Mouse (Mus musculus): ENCODE measurements around the gene Srr.

Gene Srr

GRCm38 (mm10) chr11:74925577-74926387, at the start of gene Srr, which contains the start of gene Smg6:
Srr (minus strand) TSS chr11:74925948.
Smg6 (plus strand) TSS chr11:74925823.
- peak; percentile 99 for DNase-seq (ENCODE audit: low read depth, low spot score)

GRCm38 (mm10) chr11:74974615-74975014, 48.9 kb upstream of the Srr start:
- DNase-seq (ENCODE audit: low read depth, low spot score): no peak

- DNase-seq (ENCODE audit: low read depth, low spot score): no peak
Measured at GRCm38 (mm10) chr11:74973290-74974157, 47.8 kb upstream of the Srr start.

GRCm38 (mm10) chr11:74965516-74965915, 39.8 kb upstream of the Srr start:
- DNase-seq (ENCODE audit: low read depth, low spot score): peak; percentile 14

GRCm38 (mm10) chr11:74962846-74963407, 37.2 kb upstream of the Srr start:
- peak; percentile 61 for DNase-seq (ENCODE audit: low read depth, low spot score)

GRCm38 (mm10) chr11:74961953-74962352, 36.2 kb upstream of the Srr start:
- no peak for DNase-seq (ENCODE audit: low read depth, low spot score)

- no peak for DNase-seq (ENCODE audit: low read depth, low spot score)
Measured at GRCm38 (mm10) chr11:74960031-74960551, 34.3 kb upstream of the Srr start.

- DNase-seq (ENCODE audit: low read depth, low spot score): no peak
Measured at GRCm38 (mm10) chr11:74959501-74959900, 33.8 kb upstream of the Srr start.

GRCm38 (mm10) chr11:74957600-74957999, 31.9 kb upstream of the Srr start:
- DNase-seq (ENCODE audit: low read depth, low spot score): no peak

- DNase-seq (ENCODE audit: low read depth, low spot score): no peak
Measured at GRCm38 (mm10) chr11:74956006-74956405, 30.3 kb upstream of the Srr start.

GRCm38 (mm10) chr11:74954901-74955300, 29.2 kb upstream of the Srr start:
- DNase-seq (ENCODE audit: low read depth, low spot score): peak; percentile 63

- peak; percentile 66 for DNase-seq (ENCODE audit: low read depth, low spot score)
Measured at GRCm38 (mm10) chr11:74946348-74946747, 20.6 kb upstream of the Srr start.

GRCm38 (mm10) chr11:74930391-74930790, 4.6 kb upstream of the Srr start:
- no peak for DNase-seq (ENCODE audit: low read depth, low spot score)

- DNase-seq (ENCODE audit: low read depth, low spot score): no peak
Measured at GRCm38 (mm10) chr11:74929111-74929510, 3.4 kb upstream of the Srr start.

GRCm38 (mm10) chr11:74927236-74927725, 1.5 kb upstream of the Srr start:
- no peak for DNase-seq (ENCODE audit: low read depth, low spot score)

GRCm38 (mm10) chr11:74926388-74927005, 749 bp upstream of the Srr start:
- peak; percentile 27 for DNase-seq (ENCODE audit: low read depth, low spot score)

GRCm38 (mm10) chr11:74924149-74924548, 1.6 kb downstream of the Srr start:
- peak; percentile 20 for DNase-seq (ENCODE audit: low read depth, low spot score)

- DNase-seq (ENCODE audit: low read depth, low spot score): peak; percentile 57
Measured at GRCm38 (mm10) chr11:74919249-74919648, 6.5 kb downstream of the Srr start.

- DNase-seq (ENCODE audit: low read depth, low spot score): no peak
Measured at GRCm38 (mm10) chr11:74912492-74912891, 13.3 kb downstream of the Srr start.

- no peak for DNase-seq (ENCODE audit: low read depth, low spot score)
Measured at GRCm38 (mm10) chr11:74909978-74910377, 15.8 kb downstream of the Srr start.

Measured in brain, adult 2 months (tissue).